Mouse (Mus musculus) monocyte, adult 2 months (primary cell): Measurements from ENCODE around the gene Prpf8.

Experiments
- DNase-seq, 2 experiments: peaks; one replicate each; pipeline ENCODE4 v3.0.0; 2022; ENCODE audit warnings: low spot score in 2 of 2, low read depth in 1 of 2

Prpf8 gene

GRCm38 (mm10) chr11:75459141-75459711, 27.4 kb upstream of the Prpf8 start:
- DNase-seq: no peak

GRCm38 (mm10) chr11:75459751-75460102, 26.9 kb upstream of the Prpf8 start:
- no peak for DNase-seq

- DNase-seq: peak; percentile 84
Observed at GRCm38 (mm10) chr11:75460103-75460843, 26.3 kb upstream of the Prpf8 start.

- DNase-seq: peak; percentile 99 to 100
Observed at GRCm38 (mm10) chr11:75460844-75461742, 25.5 kb upstream of the Prpf8 start, which contains the start of gene Tlcd2. Gene Tlcd2, plus strand, starts transcription at chr11:75461715.

DNA sequence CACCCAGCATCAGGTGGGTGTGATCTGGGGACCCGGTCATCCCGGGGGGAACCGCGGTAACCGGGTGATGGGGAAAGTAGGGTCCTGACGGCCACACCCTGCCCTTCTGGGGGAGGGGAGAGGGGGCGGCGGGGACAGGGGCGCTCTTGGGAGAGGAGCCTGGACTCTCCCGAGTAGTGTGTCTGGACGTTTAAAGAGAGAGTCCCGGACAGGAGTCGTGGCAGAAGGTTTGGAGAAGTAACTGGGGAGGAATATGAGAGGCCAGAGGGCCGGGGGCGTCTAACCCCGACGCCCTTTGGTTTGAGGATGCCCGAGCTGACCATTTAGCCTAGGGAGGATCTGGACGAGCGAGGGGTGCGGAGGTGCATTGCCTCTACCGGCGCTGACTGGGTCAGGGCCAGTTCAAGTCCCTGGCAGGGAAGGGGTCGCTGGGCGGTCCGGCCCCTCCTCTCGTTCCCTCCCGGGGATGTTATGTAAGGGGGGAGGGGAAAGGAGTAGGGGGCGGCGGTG, 24.8 kb upstream of the Prpf8 start:
- no peak for DNase-seq

GRCm38 (mm10) chr11:75462253-75462783, 24.3 kb upstream of the Prpf8 start:
- DNase-seq: peak; percentile 72 to 76

DNA sequence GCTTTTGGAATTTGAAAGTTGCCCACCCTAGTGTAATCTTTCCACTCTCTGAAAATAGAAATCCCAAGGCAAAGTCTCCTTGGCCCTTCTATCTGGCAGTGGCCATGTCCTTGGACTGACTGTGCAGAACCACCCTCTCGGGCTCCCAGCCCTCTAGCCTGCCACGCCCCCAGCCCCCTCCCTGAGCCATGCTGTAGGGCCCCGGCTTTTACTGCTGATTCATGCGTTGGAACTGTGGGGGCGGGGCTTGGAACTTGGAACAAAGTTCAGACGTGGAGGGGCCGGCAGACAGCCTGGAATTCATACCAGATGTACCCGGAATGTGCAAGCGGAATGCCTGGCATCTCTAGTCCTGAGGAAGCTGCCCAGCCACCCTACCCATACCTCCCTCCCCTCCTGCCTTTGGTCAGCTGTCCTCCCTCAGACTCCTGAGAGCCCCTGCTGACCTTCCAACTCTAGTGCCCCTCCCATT, 23.7 kb upstream of the Prpf8 start:
- DNase-seq: no peak

DNA sequence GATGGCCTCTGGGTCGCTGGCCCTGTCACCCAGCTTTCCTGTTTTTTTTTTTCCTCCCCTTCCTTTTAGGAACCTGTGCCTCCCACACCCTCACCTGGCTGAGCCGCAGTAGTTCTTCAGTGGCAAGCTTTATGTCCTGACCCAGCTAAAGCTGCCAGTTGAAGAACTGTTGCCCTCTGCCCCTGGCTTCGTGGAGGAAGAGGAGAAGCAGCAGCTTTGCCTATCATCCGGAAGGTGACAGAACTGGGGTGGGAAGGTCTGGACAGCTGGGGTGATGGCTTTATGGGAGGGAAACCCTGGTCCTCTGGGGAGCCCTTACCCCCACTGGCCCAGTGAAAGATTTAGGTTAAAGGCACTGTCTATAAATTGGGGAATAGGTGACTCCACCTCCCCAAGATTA, 23.0 kb upstream of the Prpf8 start:
- DNase-seq: no peak

DNA sequence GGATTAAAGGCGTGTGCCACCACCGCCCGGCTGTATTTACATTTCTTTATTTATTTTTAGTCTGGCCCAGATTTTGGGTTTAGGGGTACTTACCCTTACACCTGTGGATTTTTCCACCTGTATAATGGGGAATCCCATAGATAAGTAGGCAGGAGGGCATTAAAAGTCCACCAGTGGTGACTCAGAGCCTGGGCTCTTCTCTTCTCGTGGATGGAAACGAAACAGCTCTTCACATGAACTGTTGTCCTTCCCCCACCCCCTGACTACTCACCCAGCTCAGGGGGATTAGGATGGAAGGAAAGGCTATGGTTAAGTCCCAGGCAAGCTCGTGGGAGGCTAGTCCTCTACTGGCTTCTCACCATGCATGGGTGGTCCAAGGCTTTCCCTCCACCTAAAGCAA, 22.2 kb upstream of the Prpf8 start:
- no peak for DNase-seq

GRCm38 (mm10) chr11:75465051-75465450, 21.6 kb upstream of the Prpf8 start:
- no peak for DNase-seq

- DNase-seq: no peak
Observed at GRCm38 (mm10) chr11:75466731-75467505, 19.7 kb upstream of the Prpf8 start.

- DNase-seq: no peak
Observed at GRCm38 (mm10) chr11:75467512-75468215, 19.0 kb upstream of the Prpf8 start.

DNA sequence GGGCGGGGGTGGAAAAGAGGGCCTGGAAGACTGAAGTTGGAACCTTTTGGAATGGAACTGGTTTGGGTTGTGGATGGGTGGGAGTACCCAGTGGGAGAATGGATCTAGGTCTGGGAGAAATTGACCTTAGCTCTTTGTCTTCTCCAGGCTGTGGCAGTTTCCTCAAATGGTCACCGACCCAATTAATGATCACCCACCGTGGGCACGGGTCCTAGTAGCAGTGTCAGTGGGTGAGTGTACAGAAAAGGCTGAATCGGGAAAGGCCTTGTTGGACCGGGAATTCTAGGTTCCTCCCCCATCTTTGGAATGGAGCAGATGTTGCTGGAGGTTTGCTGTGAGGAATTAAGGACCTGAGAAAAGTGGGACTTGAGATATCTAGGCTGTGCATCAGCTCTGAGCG, 18.2 kb upstream of the Prpf8 start:
- no peak for DNase-seq

- no peak for DNase-seq
Observed at GRCm38 (mm10) chr11:75469261-75469660, 17.4 kb upstream of the Prpf8 start.

- DNase-seq: no peak
Observed at GRCm38 (mm10) chr11:75470675-75471074, 15.9 kb upstream of the Prpf8 start.

GRCm38 (mm10) chr11:75472469-75473081, 14.0 kb upstream of the Prpf8 start:
- no peak for DNase-seq

DNA sequence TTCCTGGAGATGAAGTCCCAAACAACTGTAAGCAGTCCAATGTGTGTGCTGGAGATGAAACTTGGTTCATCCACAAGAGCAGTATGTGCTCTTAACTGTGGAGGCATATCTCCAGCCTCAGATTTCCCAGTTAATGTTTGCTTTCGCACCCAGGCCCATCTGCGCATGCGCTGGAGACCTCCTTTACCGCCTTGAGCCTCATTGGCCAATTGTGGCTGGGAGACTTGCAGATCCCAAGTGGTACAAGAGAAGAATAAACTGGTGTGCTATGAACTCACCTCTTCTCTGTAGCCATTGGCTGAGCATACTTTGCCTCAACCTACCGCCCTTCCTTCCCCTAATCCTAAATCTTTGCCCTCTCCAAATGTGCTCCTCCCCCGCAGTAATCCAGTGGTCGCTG, 13.2 kb upstream of the Prpf8 start:
- no peak for DNase-seq

- no peak for DNase-seq
Observed at GRCm38 (mm10) chr11:75486192-75486591, 424 bp upstream of the Prpf8 start.

DNA sequence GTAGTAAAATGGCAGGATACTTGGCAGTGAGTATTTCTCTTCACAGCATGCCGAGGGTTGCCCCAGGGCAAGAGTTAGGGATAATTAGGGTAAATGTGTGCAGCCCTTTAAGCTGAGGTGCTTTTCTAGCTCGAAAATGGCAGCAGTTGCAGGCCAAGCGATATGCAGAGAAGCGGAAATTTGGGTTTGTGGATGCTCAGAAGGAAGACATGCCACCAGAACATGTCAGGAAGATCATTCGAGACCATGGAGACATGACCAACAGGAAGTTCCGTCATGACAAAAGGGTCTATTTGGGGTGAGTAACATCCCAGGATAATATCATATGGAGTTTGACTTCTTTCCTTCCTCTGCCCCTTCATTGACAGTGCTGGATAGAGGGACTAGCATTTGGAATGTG, 880 bp downstream of the Prpf8 start:
- DNase-seq: no peak
